Mouse (Mus musculus): ENCODE data around the gene Slc16a5.
"Not testable (repeated sequence)": the region's sequence is repeated elsewhere in the genome, so short reads cannot be mapped to it uniquely, and the experiment has no call there.

Gene Slc16a5

GRCm38 (mm10) chr11:115481553-115482259, 19.4 kb downstream of the Slc16a5 start:
- DNase-seq (ENCODE audit: low spot score) = no peak

- DNase-seq (ENCODE audit: low spot score) = no peak
These were observed 21.0 kb downstream of the Slc16a5 start for GRCm38 (mm10) chr11:115483278-115483677.

GRCm38 (mm10) chr11:115483726-115484125, 21.5 kb downstream of the Slc16a5 start:
- no peak for DNase-seq (ENCODE audit: low spot score)

- DNase-seq (ENCODE audit: low spot score) = no peak
These were observed 22.9 kb downstream of the Slc16a5 start for GRCm38 (mm10) chr11:115485155-115485554.

GRCm38 (mm10) chr11:115488551-115489104, 26.4 kb downstream of the Slc16a5 start:
- no peak for DNase-seq (ENCODE audit: low spot score)

GRCm38 (mm10) chr11:115490441-115491355, 28.4 kb downstream of the Slc16a5 start:
- no peak for DNase-seq (ENCODE audit: low spot score)

- DNase-seq (ENCODE audit: low spot score) = peak; percentile 80
These were observed 29.2 kb downstream of the Slc16a5 start, which contains the start of gene Nt5c for GRCm38 (mm10) chr11:115491356-115492083. Nt5c (minus strand) TSS chr11:115491862.

- no peak for DNase-seq (ENCODE audit: low spot score)
These were observed 30.1 kb downstream of the Slc16a5 start for GRCm38 (mm10) chr11:115492387-115492786.

GRCm38 (mm10) chr11:115496559-115496958, 34.3 kb downstream of the Slc16a5 start:
- DNase-seq (ENCODE audit: low spot score) = not testable (repeated sequence)

- no peak for DNase-seq (ENCODE audit: low spot score)
These were observed 40.4 kb downstream of the Slc16a5 start for GRCm38 (mm10) chr11:115502636-115503035.

- DNase-seq (ENCODE audit: low spot score) = no peak
These were observed 44.3 kb downstream of the Slc16a5 start for GRCm38 (mm10) chr11:115506586-115506985.

GRCm38 (mm10) chr11:115508061-115508460, 45.8 kb downstream of the Slc16a5 start:
- DNase-seq (ENCODE audit: low spot score) = no peak

GRCm38 (mm10) chr11:115509773-115510506, 47.7 kb downstream of the Slc16a5 start:
- DNase-seq (ENCODE audit: low spot score) = no peak

GRCm38 (mm10) chr11:115510507-115510888, 48.2 kb downstream of the Slc16a5 start:
- DNase-seq (ENCODE audit: low spot score) = no peak

- no peak for DNase-seq (ENCODE audit: low spot score)
These were observed 48.8 kb downstream of the Slc16a5 start for GRCm38 (mm10) chr11:115511121-115511520.

GRCm38 (mm10) chr11:115512004-115512403, 49.7 kb downstream of the Slc16a5 start:
- DNase-seq (ENCODE audit: low spot score) = no peak

- no peak for DNase-seq (ENCODE audit: low spot score)
These were observed 50.3 kb downstream of the Slc16a5 start for GRCm38 (mm10) chr11:115512407-115513183.

GRCm38 (mm10) chr11:115513271-115514237, 51.3 kb downstream of the Slc16a5 start:
- DNase-seq (ENCODE audit: low spot score) = peak; percentile 68

- peak; percentile 95 for DNase-seq (ENCODE audit: low spot score)
These were observed 52.0 kb downstream of the Slc16a5 start, which contains the start of gene Jpt1 for GRCm38 (mm10) chr11:115514238-115514663. Jpt1 (minus strand) TSS chr11:115514387.

Data from testis, postnatal 14 days (tissue).